Mouse (Mus musculus) hindbrain, embryonic 16.5 days (tissue): ENCODE results near the gene Ulk4. TPM values are rescaled to one million over a fixed set of nuclear protein-coding genes. Genes with fewer than 3 reads are reported as not detected.

Experiments used
- ATAC-seq: fragments of 200-750 bp; cut with Nextera tagmentation; 2 replicates; pipeline ENCODE4 v1.8.0; 2017; ENCODE audit warnings: moderate TSS enrichment, moderate library complexity
- H3K27ac ChIP-seq: fragments of 300-500 bp; sonication (generic); 2 replicates; pipeline ENCODE4 v1.5.1; 2014; ENCODE audit warnings: low read depth, mild to moderate bottlenecking, control low read depth, low read length, moderate library complexity
- H3K27me3 ChIP-seq: fragments of 300-500 bp; sonication (generic); replicated peaks from 2 replicates; pipeline ENCODE4 v1.6.1; 2014; ENCODE audit warnings: low read length; ENCODE audit not compliant: control insufficient read depth, insufficient read depth
- H3K36me3 ChIP-seq: fragments of 300-500 bp; sonication (generic); 2 replicates; pipeline ENCODE4 v1.6.1; 2014; ENCODE audit warnings: mild to moderate bottlenecking, low read length, moderate library complexity, mixed read lengths; ENCODE audit not compliant: control insufficient read depth, insufficient read depth
- H3K4me1 ChIP-seq: fragments of 300-500 bp; sonication (generic); 2 replicates; pipeline ENCODE4 v1.6.1; 2014; ENCODE audit warnings: low read depth, low read length; ENCODE audit not compliant: control insufficient read depth, insufficient read depth
- H3K4me2 ChIP-seq: fragments of 300-500 bp; sonication (generic); 2 replicates; pipeline ENCODE4 v1.6.1; 2014; ENCODE audit warnings: mild to moderate bottlenecking, low read length, control low read depth, moderate library complexity
- H3K4me3 ChIP-seq: fragments of 300-500 bp; sonication (generic); 2 replicates; pipeline ENCODE4 v1.5.1; 2014; ENCODE audit warnings: mild to moderate bottlenecking, low read length, control low read depth, moderate library complexity
- H3K9ac ChIP-seq: fragments of 300-500 bp; sonication (generic); 2 replicates; pipeline ENCODE4 v1.6.1; 2014; ENCODE audit warnings: low read depth, mild to moderate bottlenecking, control low read depth, low read length, moderate library complexity
- H3K9me3 ChIP-seq: fragments of 300-500 bp; sonication (generic); 2 replicates; pipeline ENCODE4 v1.6.1; 2014; ENCODE audit warnings: mild to moderate bottlenecking, low read length, moderate library complexity; ENCODE audit not compliant: control insufficient read depth
- WGBS: fragments of 180-500 bp; shearing (Covaris S2); extraction: QIAGEN DNeasy Blood & Tissue Kit; methylation state at CpG from one replicate; pipeline ENCODE4 v1.1.7; 2014; 5-methylcytosine and 5-hydroxymethylcytosine counted together
- microRNA-seq: library from miRNA; unstranded; fragments of <30 nt; microRNA quantifications from one replicate; pipeline ENCODE4, GENCODE M21; 2017
- polyA plus RNA-seq: library from polyadenylated mRNA; unstranded; fragments of >200 nt; fragmentation: Nextera tagmentation; extraction: Ambion mirVana; gene quantifications from 2 replicates; pipeline ENCODE4 v1.2.1, GENCODE M21; 2015

Gene Ulk4
- polyA plus RNA-seq, 1 experiment from 2014 or later: 75.8 TPM

- Histone ChIP-seq H3K4me1 (no peaks in the 10 kb centered on the region), H3K27ac (no peak overlapping the region), H3K27me3 (no peaks in the 10 kb centered on the region), H3K9ac (no peak overlapping the region), H3K36me3 (no peaks in the 10 kb centered on the region), H3K9me3 (no peaks in the 10 kb centered on the region), H3K4me2 (no peak overlapping the region), H3K4me3 (no peak overlapping the region)
- 78% methylated on average over 13 of the region's 13 CpGs for WGBS
- no peak for ATAC-seq
Observed at GRCm38 (mm10) chr9:120913152-120913551, 363.8 kb downstream of the Ulk4 start.

- 84% methylated on average over 6 of the region's 6 CpGs for WGBS
- Histone ChIP-seq H3K4me3 (no peak overlapping the region), H3K4me1 (no peaks in the 10 kb centered on the region), H3K27ac (no peak overlapping the region), H3K36me3 (no peaks in the 10 kb centered on the region), H3K27me3 (no peaks in the 10 kb centered on the region), H3K9ac (no peak overlapping the region), H3K9me3 (no peaks in the 10 kb centered on the region), H3K4me2 (no peak overlapping the region)
- no peak for ATAC-seq
Observed at GRCm38 (mm10) chr9:120908461-120908860, 368.5 kb downstream of the Ulk4 start.

Small RNA genes within 50 kb of the gene (microRNA-seq; reads per million reads assigned to microRNA genes)
- not detected for gene Mir7090

Other genes starting within 250 kb of the Ulk4 start
- 57.8 and 59.3 TPM in 2 replicates for gene Trak1, start 20.3 kb upstream of the Ulk4 start, polyA plus RNA-seq
- gene Cck, start 218.5 kb upstream of the Ulk4 start, polyA plus RNA-seq: 70.4 and 88.3 TPM in 2 replicates